Mouse (Mus musculus): ENCODE measurements around the gene Spock1. TPM values are rescaled to one million over a fixed set of nuclear protein-coding genes. Genes with fewer than 3 reads are reported as not detected.

Spock1 gene
- total RNA-seq, 1 experiment: 0.40 TPM

DNA sequence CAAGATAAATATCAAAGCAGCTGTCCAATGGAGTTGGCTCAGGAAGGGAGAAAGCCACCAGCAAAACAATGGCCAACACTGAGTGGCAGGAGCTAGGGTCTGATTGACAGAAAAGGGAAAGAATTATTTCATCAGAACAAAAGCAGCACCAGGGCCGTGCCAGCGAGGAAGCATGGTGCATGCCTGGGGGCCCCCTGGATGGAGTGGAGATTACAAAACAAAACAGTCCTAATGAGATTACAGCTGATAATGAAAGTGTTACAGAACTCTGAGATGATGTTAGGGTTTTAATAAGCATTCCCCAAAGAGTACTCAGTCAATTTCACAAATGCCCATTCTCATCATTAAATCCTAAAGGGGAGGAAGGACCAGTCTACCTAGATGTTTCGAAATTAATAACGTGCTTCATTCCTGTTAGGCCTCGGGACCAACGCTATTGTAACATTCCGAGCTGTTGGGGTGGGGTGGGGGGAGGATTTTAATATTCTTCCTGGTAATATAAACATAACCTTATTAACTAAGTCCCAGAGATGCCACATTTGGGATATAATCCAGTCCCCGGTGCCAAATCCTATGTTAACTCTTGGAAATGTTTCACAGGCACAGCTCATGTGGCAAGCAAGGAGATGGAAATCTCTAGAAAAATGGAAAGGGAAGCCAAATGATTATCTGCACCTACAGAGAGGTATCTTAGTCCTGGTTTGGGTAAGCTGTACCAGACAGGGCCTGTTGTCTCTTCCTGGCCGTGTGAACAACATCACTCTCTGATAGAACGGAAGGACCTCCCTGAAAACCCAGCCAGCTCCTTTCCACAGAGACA lies 271.7 kb downstream of the Spock1 start:
- DNase-seq (ENCODE audit: low read depth, low spot score): no peak
- in situ Hi-C loops (cut with MboI; ENCODE audit: low sequenced_read_pairs in 2 of 2, unreplicated experiment in 2 of 2): no loop called here
- Histone ChIP-seq H3K36me3 (ENCODE audit: control insufficient read depth, insufficient read depth, low read length, poor library complexity, severe bottlenecking) (no peaks in the 10 kb centered on the region), H3K4me1 (ENCODE audit: control insufficient read depth in 2 of 2, insufficient read depth in 2 of 2, low read length in 2 of 2, poor library complexity in 1 of 2) (no peaks in the 10 kb centered on the region), H3K9ac (ENCODE audit: insufficient read depth, low read depth, low read length, poor library complexity, severe bottlenecking) (no peak overlapping the region), H3K27ac (ENCODE audit: insufficient read depth, low read depth, low read length, poor library complexity, severe bottlenecking) (no peak overlapping the region), H3K9me3 (ENCODE audit: control insufficient read depth, insufficient read depth, low read depth, low read length) (no peaks in the 10 kb centered on the region), H3K4me3 (ENCODE audit: insufficient read depth in 1 of 2, low read depth in 1 of 2, low read length in 2 of 2, poor library complexity in 1 of 2, severe bottlenecking in 1 of 2) (no peak overlapping the region)
- TF ChIP-seq HCFC1 (IDR thresholded peaks at IDR 0.05; ENCODE audit: borderline replicate concordance, insufficient read depth, low read length) (no peak), ZNF384 (IDR thresholded peaks at IDR 0.05; ENCODE audit: low read depth, low read length) (no peak), MAFK (IDR thresholded peaks at IDR 0.05; ENCODE audit: insufficient read depth, low read depth, low read length) (no peak), ZC3H11A (IDR thresholded peaks at IDR 0.05; ENCODE audit: borderline replicate concordance, low read depth, low read length) (no peak), CHD2 (IDR thresholded peaks at IDR 0.05; ENCODE audit: low read depth, low read length) (no peak)

DNA sequence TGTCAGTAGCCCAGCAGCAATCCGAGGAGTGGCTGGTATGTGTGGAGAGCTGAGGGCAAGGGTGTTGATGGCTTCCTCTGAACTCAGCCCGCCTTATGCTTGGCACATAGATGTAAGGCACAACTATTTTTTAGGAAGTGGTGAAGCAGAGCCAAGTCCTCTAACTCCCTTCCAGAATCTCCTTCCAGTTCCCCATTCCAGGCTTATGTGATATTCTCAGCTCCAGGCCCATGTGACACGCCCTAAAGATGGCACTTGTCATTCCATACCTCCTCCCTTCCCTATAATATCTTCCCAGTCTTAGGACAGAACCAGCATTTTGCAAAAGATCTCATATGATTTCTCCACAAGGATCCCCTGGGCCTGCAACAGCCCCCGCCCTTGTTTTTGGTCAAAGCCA lies 277.6 kb downstream of the Spock1 start:
- Histone ChIP-seq H3K4me3 (ENCODE audit: insufficient read depth in 1 of 2, low read depth in 1 of 2, low read length in 2 of 2, poor library complexity in 1 of 2, severe bottlenecking in 1 of 2) (no peak overlapping the region), H3K9ac (ENCODE audit: insufficient read depth, low read depth, low read length, poor library complexity, severe bottlenecking) (no peak overlapping the region), H3K9me3 (ENCODE audit: control insufficient read depth, insufficient read depth, low read depth, low read length) (no peaks in the 10 kb centered on the region), H3K36me3 (ENCODE audit: control insufficient read depth, insufficient read depth, low read length, poor library complexity, severe bottlenecking) (no peaks in the 10 kb centered on the region), H3K4me1 (ENCODE audit: control insufficient read depth in 2 of 2, insufficient read depth in 2 of 2, low read length in 2 of 2, poor library complexity in 1 of 2) (no peaks in the 10 kb centered on the region), H3K27ac (ENCODE audit: insufficient read depth, low read depth, low read length, poor library complexity, severe bottlenecking) (no peak overlapping the region)
- TF ChIP-seq MAFK (IDR thresholded peaks at IDR 0.05; ENCODE audit: insufficient read depth, low read depth, low read length) (no peak), HCFC1 (IDR thresholded peaks at IDR 0.05; ENCODE audit: borderline replicate concordance, insufficient read depth, low read length) (no peak), CHD2 (IDR thresholded peaks at IDR 0.05; ENCODE audit: low read depth, low read length) (no peak), ZNF384 (IDR thresholded peaks at IDR 0.05; ENCODE audit: low read depth, low read length) (no peak), ZC3H11A (IDR thresholded peaks at IDR 0.05; ENCODE audit: borderline replicate concordance, low read depth, low read length) (no peak)
- DNase-seq (ENCODE audit: low read depth, low spot score): no peak
- in situ Hi-C loops (cut with MboI; ENCODE audit: low sequenced_read_pairs in 2 of 2, unreplicated experiment in 2 of 2): no loop called here

DNA sequence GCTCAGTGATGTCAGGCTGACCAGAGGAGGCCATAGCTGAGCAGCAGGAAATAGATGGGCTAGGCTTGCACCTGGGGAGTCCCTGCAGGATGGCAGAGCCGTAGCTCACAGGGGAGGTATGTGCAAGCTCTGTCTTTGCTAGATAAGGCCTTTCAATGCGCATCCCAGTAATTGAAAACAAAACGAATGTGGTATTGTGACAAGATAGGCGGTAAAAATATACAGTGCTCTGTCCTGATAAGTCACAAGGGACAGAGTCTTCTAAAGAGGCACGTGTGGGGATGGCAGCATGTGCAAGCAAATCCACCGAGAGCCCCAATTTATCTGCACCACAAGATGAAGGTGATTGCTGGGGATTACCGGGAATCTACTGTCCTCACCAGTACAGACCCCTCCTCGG lies 279.9 kb downstream of the Spock1 start:
- no peak for TF ChIP-seq CHD2 (IDR thresholded peaks at IDR 0.05; ENCODE audit: low read depth, low read length)
- no peak for TF ChIP-seq HCFC1 (IDR thresholded peaks at IDR 0.05; ENCODE audit: borderline replicate concordance, insufficient read depth, low read length)
- no peak for TF ChIP-seq ZC3H11A (IDR thresholded peaks at IDR 0.05; ENCODE audit: borderline replicate concordance, low read depth, low read length)
- TF ChIP-seq ZNF384 (IDR thresholded peaks at IDR 0.05; ENCODE audit: low read depth, low read length): no peak
- no peak for TF ChIP-seq MAFK (IDR thresholded peaks at IDR 0.05; ENCODE audit: insufficient read depth, low read depth, low read length)
- no peak for DNase-seq (ENCODE audit: low read depth, low spot score)

DNA sequence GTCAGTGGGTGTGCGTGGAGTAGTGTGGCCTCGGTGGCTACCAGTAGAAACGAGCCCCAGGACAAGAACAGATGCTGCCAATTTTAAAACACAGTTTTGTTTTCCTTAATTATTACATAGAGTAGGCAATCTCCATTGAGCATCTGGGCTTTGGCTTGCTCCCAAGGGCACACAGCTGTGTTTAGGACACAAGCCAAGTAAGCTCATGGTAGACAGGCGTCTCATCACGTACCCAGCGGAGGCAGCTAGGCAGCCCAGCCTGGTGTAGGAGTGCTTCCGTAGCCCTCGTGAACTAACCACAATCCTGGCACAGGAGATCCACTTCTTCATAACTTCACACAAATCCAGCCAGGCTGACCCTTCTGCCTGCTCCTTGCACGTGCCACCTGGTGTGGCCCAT lies 281.7 kb downstream of the Spock1 start:
- in situ Hi-C loops (cut with MboI; ENCODE audit: low sequenced_read_pairs in 2 of 2, unreplicated experiment in 2 of 2): no loop called here
- Histone ChIP-seq H3K9me3 (ENCODE audit: control insufficient read depth, insufficient read depth, low read depth, low read length) (no peaks in the 10 kb centered on the region), H3K27ac (ENCODE audit: insufficient read depth, low read depth, low read length, poor library complexity, severe bottlenecking) (no peak overlapping the region), H3K36me3 (ENCODE audit: control insufficient read depth, insufficient read depth, low read length, poor library complexity, severe bottlenecking) (no peaks in the 10 kb centered on the region), H3K4me1 (ENCODE audit: control insufficient read depth in 2 of 2, insufficient read depth in 2 of 2, low read length in 2 of 2, poor library complexity in 1 of 2) (no peaks in the 10 kb centered on the region), H3K4me3 (ENCODE audit: insufficient read depth in 1 of 2, low read depth in 1 of 2, low read length in 2 of 2, poor library complexity in 1 of 2, severe bottlenecking in 1 of 2) (no peak overlapping the region), H3K9ac (ENCODE audit: insufficient read depth, low read depth, low read length, poor library complexity, severe bottlenecking) (no peak overlapping the region)
- no peak for DNase-seq (ENCODE audit: low read depth, low spot score)
- no peak for TF ChIP-seq HCFC1 (IDR thresholded peaks at IDR 0.05; ENCODE audit: borderline replicate concordance, insufficient read depth, low read length)
- no peak for TF ChIP-seq CHD2 (IDR thresholded peaks at IDR 0.05; ENCODE audit: low read depth, low read length)
- no peak for TF ChIP-seq ZNF384 (IDR thresholded peaks at IDR 0.05; ENCODE audit: low read depth, low read length)
- TF ChIP-seq ZC3H11A (IDR thresholded peaks at IDR 0.05; ENCODE audit: borderline replicate concordance, low read depth, low read length): no peak
- TF ChIP-seq MAFK (IDR thresholded peaks at IDR 0.05; ENCODE audit: insufficient read depth, low read depth, low read length): no peak

More for the DNA sequence above, 279.9 kb downstream of the Spock1 start:
- in situ Hi-C loops (cut with MboI; ENCODE audit: low sequenced_read_pairs in 2 of 2, unreplicated experiment in 2 of 2): no loop called here
- Histone ChIP-seq H3K36me3 (ENCODE audit: control insufficient read depth, insufficient read depth, low read length, poor library complexity, severe bottlenecking) (no peaks in the 10 kb centered on the region), H3K27ac (ENCODE audit: insufficient read depth, low read depth, low read length, poor library complexity, severe bottlenecking) (no peak overlapping the region), H3K4me1 (ENCODE audit: control insufficient read depth in 2 of 2, insufficient read depth in 2 of 2, low read length in 2 of 2, poor library complexity in 1 of 2) (no peaks in the 10 kb centered on the region), H3K4me3 (ENCODE audit: insufficient read depth in 1 of 2, low read depth in 1 of 2, low read length in 2 of 2, poor library complexity in 1 of 2, severe bottlenecking in 1 of 2) (no peak overlapping the region), H3K9me3 (ENCODE audit: control insufficient read depth, insufficient read depth, low read depth, low read length) (no peaks in the 10 kb centered on the region), H3K9ac (ENCODE audit: insufficient read depth, low read depth, low read length, poor library complexity, severe bottlenecking) (no peak overlapping the region)

All from ES-E14 (cell line).